Mouse (Mus musculus): ENCODE measurements around the gene Lrp5.

DNA sequence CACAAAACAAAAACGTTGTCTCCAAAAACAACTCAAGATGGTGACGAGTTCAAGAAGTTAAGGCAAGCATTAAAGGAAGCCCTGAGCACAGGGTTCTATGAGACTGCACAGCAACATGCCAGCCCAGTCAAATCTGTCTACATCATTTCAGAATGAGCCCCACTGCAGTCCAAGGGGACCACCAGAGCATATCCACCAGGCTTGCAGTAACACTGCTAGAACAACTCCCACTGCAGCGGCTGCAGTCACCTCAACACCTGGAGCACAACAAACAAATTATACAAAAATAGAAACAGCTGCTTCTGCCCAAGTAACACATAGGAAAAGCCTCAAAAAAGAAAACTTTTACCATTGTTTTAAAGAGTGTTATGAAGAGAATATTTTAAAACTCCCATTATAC is 151.4 kb downstream of the Lrp5 start:
- no peak for TF ChIP-seq CTCF (IDR thresholded peaks at IDR 0.05; ENCODE audit: borderline replicate concordance, extremely low read depth, insufficient read depth, insufficient read length)
- no peak for TF ChIP-seq POLR2A (IDR thresholded peaks at IDR 0.05; ENCODE audit: borderline replicate concordance, extremely low read depth, insufficient read depth, insufficient read length, poor library complexity, severe bottlenecking)

Data from brain, embryonic 14.5 days (tissue).